Mouse (Mus musculus) mouse embryonic stem cell (cell line): ENCODE measurements around the gene Kcnc1.

ENCODE experiments used
- in situ Hi-C, 2 experiments: fragments of 300-500 bp; cut with MboI; formaldehyde crosslinking; loops; 1 replicate in 1 of 2; 3 replicates in 1 of 2; pipeline ENCODE4 v1.14.3; 2019 to 2020; ENCODE audit warnings: low sequenced_read_pairs in 2 of 2, low pct_unique_long_range_greater_than_20kb in 1 of 2, mixed read lengths in 1 of 2; ENCODE audit not compliant: unreplicated experiment in 1 of 2

Gene Kcnc1

GRCm38 (mm10) chr7:46457889-46458288 is 61.6 kb downstream of the Kcnc1 start:
- in situ Hi-C loops = no loop called here

GRCm38 (mm10) chr7:46459200-46459599 is 62.9 kb downstream of the Kcnc1 start:
- in situ Hi-C loops = no loop called here

- in situ Hi-C loops = no loop called here
These were observed 63.4 kb downstream of the Kcnc1 start for GRCm38 (mm10) chr7:46459605-46460245.

GRCm38 (mm10) chr7:46462287-46462686 is 66.0 kb downstream of the Kcnc1 start:
- in situ Hi-C loops = no loop called here

GRCm38 (mm10) chr7:46463136-46463535 is 66.8 kb downstream of the Kcnc1 start:
- in situ Hi-C loops = no loop called here

GRCm38 (mm10) chr7:46466422-46466981 is 70.2 kb downstream of the Kcnc1 start:
- in situ Hi-C loops = no loop called here

GRCm38 (mm10) chr7:46469542-46469941 is 73.2 kb downstream of the Kcnc1 start:
- in situ Hi-C loops = no loop called here

GRCm38 (mm10) chr7:46471054-46471737 is 74.9 kb downstream of the Kcnc1 start:
- in situ Hi-C loops = no loop called here

- in situ Hi-C loops = no loop called here
These were observed 76.8 kb downstream of the Kcnc1 start for GRCm38 (mm10) chr7:46473141-46473540.

- in situ Hi-C loops = no loop called here
These were observed 79.2 kb downstream of the Kcnc1 start for GRCm38 (mm10) chr7:46475464-46475863.

GRCm38 (mm10) chr7:46477456-46477855 is 81.2 kb downstream of the Kcnc1 start:
- in situ Hi-C loops = no loop called here

GRCm38 (mm10) chr7:46479793-46480192 is 83.5 kb downstream of the Kcnc1 start:
- in situ Hi-C loops = no loop called here

GRCm38 (mm10) chr7:46482099-46482531 is 85.8 kb downstream of the Kcnc1 start:
- in situ Hi-C loops = no loop called here

GRCm38 (mm10) chr7:46483050-46483449 is 86.8 kb downstream of the Kcnc1 start:
- in situ Hi-C loops = no loop called here

- in situ Hi-C loops = no loop called here
These were observed 87.9 kb downstream of the Kcnc1 start for GRCm38 (mm10) chr7:46484223-46484622.

GRCm38 (mm10) chr7:46486761-46487160 is 90.5 kb downstream of the Kcnc1 start:
- in situ Hi-C loops = no loop called here

GRCm38 (mm10) chr7:46487354-46487753 is 91.1 kb downstream of the Kcnc1 start:
- in situ Hi-C loops = no loop called here
